Mouse (Mus musculus) urinary bladder, postnatal 10 days (tissue): ENCODE measurements at regions not wholly inside any gene's neighbourhood (a gene's known extent, or its start where the extent isn't known, plus 50 kb on each side); places are given as distances from the start of the nearest gene placed in this dataset.

ENCODE experiments used
- DNase-seq: peaks from one replicate; pipeline ENCODE4 v3.0.0; 2022; ENCODE audit warnings: low spot score

DNA sequence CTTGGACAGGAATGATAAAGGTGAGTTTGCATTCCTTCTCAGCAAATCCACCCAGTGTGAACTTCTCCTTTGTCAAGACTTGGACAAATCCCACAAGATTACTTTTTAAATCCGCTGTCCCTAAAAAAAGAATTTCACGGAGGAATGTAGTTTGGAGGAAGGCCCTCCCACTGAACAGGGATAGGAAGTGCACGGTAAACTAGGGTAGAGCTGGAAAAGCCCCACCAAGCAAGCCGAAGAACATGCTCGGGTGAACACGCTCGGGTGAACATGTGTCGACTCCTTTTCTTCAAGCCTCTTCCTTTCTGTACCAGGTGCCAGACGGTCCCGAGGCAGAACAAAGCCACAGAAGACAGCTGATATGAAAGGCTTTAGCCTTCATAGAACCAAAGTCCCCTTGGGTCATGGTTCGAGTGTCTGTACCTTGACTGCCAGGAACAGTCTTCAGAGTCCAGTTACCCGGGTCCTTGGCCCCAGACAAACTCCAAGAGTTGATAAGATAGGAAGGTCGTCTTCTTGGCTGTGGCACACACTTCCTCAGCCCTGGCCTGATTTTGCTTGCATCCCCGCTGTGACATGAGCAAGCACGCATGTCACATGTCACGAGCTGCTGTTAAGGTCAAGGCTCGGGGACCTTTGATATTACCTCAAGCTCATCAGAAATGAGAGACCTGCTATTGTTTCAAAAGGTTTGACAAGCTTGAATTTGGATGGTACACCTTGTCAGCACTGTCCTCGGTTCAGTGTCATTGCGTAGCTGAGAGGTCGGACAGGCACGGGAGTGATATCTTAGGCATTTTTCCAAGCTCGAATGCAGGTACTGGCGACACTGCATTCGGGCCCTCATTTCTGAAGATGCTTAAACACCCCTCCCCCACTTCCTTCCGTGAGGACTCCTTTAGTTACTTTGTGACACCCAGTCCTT lies 51.5 kb upstream of the Ryk start:
- DNase-seq: no peak

- DNase-seq: peak; percentile 72
Measured at GRCm38 (mm10) chr9:102784329-102785026, 50.2 kb upstream of the Ryk start.
